Mouse (Mus musculus) kidney, adult 11 months (tissue): ENCODE measurements around the gene Ctnnbip1.

Source experiments
- DNase-seq: peaks from one replicate; pipeline ENCODE4 v3.0.0; 2022

The Ctnnbip1 gene

DNA sequence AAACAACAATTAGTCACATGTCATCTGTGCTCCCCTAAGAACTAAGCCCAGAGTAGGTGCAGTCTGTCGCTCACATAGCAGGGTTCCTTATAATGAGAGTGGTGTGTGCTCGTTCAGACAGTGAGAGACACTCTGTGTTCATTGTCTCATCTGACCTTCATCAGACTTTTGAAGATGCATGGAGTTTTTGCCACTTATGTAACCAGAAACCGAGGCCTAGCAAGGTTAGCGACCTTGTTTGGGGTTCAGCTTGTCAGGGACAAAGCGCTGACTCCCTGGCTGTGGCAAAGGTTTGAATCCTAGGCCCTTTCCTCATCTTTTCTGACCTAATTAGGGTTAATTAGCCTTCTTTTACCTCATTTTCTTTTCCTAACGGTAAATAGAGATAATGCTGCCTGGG lies 5.9 kb downstream of the Ctnnbip1 start:
- no peak for DNase-seq

DNA sequence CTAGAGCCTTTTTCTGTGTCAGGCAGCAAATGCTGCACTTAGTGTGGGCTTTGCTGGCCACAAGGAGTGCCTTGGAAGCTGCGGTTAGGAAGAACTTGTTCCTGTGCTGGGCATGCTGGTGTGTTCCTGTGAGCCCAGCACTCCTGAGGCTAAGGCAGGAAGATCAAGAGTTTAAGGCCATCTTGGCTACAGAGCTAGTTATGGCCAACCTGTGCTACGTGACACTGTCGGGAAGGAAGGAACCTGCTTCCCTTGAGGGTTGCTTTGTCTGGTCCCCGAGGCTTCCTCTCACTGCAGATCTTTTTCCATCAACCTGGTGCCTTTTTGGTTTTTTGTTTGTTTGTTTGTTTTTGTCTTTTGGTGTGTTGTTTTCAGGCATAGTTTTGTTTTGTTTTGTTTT lies 7.1 kb downstream of the Ctnnbip1 start:
- DNase-seq: no peak

DNA sequence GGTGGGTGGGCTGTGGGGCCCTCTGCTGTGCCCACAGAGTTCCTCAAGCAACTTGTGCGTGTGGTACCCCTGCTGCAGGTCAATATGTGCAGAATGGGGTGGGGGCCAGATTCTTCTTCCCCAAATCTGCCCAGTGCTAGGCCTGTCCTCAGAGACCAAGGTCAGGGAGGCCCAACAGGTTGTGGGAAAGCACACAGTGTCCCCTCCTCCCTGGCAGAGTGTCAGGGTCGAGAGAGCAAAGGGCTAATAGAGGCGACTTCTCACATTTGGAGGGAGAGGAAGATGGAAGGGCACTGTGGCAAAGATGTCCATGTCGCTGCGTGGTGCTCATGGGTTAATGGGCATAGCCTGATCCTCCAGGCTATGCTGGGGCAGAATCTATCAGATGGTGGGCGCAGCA lies 7.8 kb downstream of the Ctnnbip1 start:
- DNase-seq: no peak

DNA sequence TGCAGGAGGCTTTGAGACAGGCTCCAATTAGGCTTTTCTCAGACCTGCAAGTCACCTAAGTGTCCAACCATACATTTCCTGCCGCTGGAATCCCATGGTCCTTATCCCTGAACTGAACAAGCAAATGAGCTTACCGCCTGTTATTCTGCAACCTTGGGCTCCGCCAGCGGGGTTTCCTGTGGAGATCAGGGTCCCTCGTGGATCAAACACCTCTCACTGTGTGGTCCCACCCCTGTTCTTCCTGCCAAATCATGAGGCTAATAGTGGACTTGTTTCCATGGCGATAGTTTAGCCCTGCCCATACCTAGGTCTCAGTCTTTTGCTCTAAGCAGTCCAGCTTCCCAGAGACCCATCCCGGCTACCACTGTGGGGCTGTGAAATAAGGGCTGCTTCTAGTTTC lies 8.3 kb downstream of the Ctnnbip1 start:
- DNase-seq: no peak

DNA sequence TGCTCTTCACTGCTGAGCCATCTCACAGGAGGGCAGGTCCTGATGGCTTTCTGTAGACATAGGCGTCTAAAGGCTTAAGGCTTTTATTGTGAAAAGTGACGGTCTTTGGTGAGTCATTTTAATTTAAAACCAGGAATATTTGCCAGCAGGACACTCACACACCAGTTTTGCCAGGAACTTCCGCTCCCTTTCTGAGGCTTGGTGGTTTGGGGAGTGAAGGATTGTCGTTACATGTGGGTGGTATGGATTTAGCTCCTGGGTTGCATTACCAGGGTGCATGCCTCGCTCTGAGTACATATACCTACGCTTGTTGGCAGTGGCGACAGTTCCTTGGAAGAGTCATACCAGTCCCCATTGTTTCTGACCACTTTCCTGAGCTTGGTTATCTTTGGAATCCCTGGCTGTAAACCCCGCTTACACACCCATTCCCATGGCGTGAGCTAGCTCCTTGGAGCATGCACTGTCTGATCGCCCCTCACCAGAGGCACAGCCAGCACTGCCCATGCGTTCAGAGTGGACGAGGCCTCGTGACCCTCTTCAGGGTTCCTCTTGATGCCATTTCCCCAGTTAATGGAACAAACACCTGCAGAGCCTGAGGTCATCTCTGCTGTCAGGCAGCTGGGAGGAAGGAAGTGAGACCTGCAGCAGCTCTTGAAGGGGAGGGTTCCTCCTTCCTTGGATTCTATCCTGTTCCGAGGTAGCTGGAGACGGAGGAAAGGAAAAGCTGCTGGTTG lies 9.8 kb downstream of the Ctnnbip1 start:
- DNase-seq: no peak

DNA sequence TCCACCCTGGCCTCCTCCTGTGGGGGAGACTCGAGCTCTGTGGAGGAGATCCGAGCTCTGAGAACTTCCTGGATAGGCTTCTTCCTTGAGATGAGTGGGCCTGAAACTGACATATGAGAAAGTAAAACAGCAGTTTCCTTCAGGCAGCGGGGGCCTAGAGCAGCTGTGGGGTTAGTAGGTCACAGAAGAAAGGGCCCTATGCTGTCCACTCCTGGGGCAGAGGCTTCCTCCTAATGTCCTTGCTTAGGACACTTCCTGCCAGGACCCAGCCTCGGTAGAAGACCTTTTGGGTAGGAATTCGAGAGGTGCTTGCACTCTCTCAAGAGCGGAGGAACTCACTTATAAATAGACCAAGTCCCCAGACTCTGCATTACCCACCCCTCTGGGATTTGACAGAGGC lies 11.7 kb downstream of the Ctnnbip1 start:
- no peak for DNase-seq

DNA sequence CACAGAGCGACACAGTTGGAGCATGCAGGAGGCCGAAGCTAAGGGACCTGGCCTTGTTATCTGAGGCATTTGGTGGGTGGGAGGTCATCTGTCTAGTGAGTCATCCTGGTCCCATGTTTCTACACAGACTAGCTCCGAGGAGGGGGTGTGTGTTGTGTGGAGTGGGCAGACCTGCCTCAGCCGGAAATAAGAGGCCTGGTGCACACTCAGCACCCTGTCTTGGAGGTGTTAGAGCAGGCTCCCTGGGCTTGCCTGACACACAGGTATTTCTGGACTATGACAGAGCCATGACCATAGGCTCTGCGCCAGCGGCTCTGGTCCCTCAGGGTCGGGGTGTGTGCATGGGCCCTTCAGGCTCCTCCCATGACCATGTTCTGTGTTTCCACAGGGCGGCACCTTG lies 21.4 kb downstream of the Ctnnbip1 start:
- DNase-seq: no peak

DNA sequence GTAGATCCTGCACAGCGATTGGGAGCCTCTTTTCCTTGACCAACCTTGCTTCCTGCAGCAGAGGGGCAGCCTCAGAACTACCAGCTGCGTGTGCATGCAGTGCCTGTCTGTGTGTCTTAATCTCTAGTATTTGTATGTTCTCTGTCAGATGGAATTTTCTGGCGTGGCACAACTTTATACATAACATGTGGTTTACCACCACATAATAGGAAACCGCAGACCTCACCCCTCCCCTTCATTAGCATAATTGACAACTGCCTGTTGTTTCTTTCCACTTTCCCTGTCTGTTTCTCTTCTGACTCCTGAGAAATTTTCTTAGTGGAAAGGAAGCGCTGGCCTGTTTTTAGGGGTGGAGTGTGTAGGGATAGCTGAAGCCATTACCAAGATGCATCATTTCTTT lies 23.9 kb downstream of the Ctnnbip1 start:
- no peak for DNase-seq

DNA sequence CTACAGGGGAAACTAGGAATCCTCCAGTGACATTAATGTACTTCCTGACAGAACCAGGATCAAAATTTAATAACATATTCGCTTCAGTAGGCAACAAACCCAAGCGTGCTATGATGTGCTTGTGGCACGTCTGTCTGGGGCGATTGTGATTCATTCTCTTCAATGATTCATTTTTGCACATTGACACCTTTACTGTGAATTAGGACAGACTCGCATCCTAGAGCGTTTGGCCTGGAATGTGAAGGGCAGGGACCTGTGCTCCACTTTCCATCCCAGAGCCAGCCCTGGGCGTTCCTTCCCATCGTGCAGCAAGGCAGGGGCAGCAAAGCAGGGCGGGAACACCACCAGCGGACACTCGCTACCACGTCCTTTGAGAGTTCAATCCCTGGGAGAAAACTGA lies 24.4 kb downstream of the Ctnnbip1 start:
- no peak for DNase-seq

DNA sequence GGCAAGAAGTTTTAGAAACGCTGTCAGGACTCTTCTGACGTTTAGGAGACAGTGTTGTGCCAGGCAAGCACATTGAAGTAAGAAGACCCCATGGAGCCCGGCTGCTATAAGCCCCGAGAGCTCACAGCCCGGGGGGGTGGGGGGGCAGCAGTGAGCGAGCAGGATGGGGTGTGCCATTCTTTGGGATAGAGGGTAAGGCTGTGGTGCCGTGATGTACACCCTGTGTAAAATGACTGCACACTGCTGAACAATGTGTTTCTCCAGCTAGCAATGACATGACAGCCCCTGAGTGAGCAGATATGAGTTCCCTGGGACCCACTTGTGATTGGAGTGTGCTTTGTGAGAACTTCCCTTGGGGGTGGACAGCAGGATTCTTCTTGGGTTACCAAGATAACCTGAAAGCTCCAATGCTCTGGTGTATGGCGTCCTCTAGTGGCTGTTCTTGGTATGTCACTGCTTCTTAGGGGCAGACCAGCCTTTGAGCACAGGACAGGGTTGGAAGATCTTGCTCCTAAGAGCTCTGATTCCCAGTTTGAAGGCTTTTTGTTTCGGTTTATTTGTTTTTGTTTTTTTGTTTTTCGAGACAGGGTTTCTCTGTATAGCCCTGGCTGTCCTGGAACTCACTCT lies 25.0 kb downstream of the Ctnnbip1 start:
- DNase-seq: peak; percentile 63

DNA sequence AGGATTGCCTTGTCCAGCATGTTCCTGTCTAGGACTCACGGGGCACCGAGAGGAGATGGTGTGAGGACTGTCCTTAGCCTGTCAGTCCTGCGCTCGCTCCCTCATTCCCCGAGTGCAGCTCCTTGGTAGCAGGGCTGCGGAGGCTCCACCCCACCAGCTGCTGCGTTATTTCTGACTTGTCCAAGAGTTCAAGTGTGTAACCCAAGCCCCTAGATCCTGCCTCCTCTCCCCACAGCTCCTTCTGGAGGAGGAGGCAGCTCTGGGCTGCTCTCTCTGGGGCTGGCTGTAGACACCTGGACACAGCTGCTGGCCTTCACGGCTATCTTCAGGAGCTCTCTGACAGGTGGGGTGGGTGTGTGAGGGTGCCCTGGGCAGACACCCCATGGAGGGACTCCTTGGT lies 26.9 kb downstream of the Ctnnbip1 start:
- DNase-seq: no peak

DNA sequence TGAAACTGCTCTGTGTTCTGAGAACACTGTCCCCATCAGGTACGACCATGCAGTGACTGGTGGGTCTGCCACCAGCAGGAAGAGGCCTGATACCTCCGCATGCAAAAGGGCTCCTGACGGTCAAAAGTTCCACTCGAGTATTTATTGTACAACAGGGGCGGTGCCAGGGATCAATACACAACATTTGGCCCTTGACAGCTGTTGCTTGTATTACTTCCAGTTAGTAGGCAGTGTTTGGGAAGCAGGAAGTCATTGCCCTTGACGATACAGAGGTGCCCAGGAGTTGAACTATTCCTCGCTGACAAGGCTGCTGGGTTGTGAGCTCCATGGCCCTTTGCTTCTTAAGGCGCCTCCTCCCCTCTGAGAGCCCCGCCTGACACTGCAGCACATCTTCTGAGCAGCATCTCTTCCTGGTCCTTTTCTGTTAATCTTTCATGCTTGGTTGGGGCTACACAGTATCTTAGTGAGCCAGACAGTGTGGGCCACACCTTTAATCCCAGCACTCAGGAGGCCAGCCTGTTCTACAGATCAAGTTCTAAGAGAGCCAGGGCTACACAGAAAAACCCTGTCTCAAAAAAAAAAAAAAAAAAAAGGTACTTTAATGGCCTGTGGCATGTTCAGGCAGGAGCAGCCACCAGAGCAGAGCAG lies 28.9 kb downstream of the Ctnnbip1 start:
- no peak for DNase-seq

DNA sequence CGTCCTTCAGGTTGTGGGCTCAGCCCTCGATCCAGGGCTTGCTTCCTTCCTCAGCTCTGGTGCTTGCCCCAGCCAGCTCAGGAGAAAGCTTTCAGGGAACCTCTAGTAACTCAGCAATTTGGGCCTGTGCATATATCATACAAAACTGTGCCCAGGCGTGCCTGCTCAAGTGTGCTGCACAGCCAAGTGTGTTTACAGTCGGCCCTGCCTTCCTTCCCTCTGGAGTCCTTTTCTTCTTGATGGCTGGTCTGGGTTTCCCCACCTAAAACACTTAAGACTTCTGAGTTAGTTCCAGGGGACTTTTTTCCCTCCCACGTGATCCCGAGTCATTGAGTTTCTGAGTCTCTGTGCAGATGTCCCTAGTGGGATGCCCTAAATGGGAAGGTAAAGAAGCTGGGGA lies 29.5 kb downstream of the Ctnnbip1 start:
- no peak for DNase-seq

DNA sequence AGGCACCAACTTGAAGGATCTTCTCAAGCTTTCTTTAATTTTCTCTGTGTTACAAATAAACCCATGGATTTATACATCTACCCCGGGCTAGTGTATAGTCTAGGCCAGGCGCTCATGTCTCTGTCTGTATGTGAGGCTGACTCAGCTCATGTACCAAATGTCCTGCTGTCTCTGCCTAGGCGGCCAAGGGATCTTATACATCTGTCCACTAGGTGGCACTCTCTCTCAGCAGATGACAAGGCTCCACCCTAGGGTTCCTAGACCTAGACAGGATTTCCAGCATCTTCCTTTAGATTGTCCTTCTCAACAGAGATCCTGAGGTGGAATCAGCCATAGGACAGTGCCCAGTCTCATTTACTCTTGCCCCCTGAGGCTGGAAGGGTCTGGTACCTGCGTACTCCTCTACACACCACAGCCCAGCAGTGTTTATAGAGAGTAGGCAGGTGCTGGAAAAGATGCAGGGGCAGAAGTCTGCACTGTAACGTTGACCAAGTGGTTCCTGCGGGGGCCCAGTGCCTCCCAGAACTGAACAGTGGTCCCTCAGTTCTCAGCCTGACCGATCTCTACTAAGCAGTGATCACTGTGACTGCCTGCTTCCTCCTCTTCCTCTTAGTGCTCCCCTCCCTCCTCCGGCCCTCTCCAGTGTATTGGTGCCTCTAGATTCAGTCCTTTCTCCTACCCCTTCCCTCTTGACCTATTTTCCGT lies 31.3 kb downstream of the Ctnnbip1 start:
- peak; percentile 62 for DNase-seq

DNA sequence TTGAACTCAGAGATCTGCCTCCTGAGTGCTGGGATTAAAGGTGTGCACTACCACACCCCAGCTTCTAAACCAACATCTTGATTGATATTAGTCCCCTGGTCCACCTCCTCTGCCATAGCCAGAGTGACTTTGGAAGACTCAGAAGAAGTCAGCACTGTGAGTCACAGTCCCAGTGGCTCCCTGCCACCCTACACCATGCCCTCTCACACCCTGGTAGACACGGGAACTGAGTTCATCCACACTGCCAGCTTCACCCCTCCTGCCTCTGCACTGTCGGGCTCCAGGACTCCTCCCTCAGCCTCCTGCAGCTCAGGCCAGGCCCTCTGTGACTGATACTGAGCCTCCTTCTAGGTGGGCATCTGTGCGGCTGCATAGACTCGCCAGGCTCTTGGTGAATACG lies 32.8 kb downstream of the Ctnnbip1 start:
- DNase-seq: no peak

DNA sequence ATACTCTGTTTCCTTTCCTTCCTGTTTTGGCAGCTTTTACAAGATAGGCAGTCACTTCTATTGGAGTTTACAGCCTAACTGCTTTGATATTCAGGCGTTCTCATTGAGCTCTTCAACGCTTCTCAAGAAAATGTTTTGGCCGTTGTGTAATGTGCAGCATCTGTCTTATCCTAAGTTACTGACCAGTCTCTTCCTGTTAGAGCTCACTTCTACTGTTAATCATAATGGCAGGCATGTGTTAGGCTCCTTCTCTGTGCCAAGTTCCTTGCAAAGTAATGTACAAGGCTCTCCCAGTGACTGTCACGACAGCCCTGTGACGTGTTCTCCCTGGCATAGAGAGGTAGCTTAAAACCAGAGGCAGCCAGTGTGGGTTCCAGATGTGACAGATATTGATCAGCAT lies 33.7 kb downstream of the Ctnnbip1 start:
- DNase-seq: no peak

DNA sequence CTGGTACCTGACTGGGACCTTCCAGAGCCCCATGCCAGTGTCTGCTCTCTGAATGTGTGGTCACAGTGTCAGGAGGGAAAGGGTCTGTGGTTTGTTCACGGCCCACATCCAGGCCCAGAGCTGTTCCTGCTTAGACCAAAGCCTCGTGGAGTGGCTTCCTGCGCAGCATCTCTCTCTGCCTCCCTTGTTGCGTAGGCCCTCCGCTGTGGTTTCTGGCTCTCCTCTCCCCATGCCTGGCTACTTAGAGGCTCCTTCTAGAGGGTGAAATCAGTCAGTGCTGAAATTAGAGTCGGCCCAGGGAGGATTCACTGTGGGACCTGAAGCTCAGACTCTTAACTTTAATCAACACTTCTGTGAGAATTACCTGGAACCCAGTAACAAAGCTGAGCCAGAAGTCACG lies 35.8 kb downstream of the Ctnnbip1 start:
- no peak for DNase-seq

DNA sequence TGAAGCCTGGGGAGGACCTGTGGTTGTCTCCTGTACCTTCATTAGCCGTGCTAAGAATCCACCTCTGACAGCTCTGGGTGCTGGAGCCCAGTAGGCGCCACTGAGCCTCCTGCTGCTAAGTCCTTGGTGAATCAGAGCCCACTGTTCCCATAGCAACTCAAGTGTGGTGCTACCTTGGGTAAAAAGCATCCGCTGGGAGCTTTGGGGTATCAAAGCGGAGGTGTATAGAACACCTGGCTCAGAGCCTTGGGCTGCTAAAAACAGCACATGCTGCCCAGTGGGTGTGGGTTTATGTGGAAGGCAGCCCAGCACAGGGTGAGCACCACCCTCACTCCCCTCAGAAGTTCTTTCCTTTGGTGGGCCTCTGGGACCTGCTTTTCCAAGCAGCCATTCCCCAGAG lies 38.1 kb downstream of the Ctnnbip1 start:
- no peak for DNase-seq

DNA sequence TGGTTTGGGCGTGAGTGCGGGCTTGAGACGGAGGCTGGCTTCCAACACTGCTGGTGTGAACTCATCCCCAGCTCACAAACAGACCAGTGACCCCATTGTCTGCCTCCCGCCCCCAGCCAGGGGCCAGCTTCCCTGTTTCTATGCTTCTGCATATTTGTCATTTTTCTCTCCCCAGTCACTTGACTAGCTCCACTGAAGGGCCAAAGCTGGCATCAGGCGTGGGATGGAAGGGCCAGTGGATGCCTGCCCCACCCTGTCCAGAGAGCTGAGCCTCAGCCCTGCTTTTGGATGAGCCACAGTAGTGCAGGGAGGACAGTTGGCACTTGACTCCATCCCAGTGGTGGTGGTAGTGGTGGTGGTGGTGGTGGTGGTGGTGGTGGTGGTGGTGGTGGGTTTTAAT lies 39.9 kb downstream of the Ctnnbip1 start:
- DNase-seq: no peak

DNA sequence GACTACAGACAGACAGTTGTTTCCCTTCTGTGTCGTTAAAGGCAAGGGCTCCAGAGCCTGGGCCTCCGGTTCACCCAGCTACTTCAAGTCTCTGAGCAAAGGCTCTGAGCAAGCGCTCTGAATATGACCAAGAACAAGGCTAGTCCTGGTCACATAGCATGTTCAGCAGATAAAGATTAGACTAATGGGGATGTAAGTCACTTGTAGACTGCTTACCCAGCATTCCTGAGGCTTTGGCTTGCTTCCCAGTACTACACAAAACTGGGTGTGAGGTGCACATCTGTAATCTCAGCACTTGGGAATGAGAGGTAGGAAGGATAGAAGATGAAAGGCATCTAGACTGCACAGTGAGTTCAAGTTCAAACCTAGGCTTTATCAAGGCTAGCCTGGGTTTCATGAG lies 40.4 kb downstream of the Ctnnbip1 start:
- no peak for DNase-seq

DNA sequence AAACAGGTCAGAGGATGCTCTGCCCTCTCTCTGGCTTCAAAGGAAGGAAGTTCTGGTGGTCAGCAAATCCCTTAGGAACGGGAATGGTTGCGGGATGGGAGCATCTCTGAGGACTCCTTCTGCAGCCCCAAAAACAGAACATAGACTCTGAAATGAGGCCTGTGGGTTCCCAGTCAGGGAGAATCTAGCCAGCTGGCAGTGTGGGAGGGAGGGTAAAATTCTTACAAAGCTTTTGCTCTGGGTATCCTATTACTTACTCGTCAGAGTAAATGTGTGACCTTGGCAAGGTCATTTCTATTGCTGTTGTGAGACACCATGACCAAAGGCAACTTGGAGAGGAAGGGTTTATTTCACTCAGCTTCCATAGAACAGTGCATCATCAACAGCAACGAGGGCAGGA lies 43.4 kb downstream of the Ctnnbip1 start:
- DNase-seq: no peak

DNA sequence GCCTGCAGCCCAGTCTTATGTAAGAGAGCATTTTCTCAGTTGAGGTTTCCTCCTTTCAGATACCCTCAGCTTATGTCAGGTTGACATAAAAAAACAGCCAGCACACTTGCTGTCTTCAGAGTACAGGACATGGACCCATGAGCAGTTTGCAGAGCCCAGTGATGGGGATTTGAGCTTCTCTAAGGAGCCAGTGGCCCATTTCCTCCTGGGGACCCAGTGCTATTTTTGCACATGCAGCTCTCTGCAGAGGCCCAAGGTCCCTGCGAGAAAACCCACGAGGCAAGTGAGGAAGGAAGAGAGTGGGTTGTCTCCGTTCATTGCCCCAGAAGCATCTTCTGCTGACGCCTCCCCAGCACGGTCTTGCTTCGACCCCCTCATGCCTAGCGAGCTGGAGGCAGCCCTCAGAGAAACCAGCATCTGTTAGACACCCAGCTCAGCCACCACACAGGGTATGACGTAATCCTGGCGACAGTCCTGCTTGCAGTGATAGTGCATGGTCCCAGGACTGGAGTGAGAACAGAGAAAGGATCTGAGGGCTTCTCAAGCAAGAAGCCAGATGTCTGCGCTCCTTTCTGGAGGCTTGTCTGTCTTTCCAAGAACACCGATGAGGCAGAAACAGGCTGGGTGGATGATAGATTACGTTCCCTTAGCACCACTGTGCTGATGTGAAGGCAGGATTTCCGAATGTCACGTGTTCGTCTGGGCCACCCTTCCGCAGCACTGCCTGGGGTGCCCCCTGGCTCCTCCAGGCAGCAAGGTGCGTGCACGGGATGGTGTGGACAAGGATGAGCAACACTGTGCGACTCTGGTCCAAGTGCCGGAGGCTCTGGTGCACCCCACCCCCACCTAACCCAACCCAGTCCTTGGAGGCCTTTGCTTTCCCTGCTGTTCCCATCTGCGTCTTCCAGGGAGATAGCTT lies 44.2 kb downstream of the Ctnnbip1 start:
- no peak for DNase-seq

DNA sequence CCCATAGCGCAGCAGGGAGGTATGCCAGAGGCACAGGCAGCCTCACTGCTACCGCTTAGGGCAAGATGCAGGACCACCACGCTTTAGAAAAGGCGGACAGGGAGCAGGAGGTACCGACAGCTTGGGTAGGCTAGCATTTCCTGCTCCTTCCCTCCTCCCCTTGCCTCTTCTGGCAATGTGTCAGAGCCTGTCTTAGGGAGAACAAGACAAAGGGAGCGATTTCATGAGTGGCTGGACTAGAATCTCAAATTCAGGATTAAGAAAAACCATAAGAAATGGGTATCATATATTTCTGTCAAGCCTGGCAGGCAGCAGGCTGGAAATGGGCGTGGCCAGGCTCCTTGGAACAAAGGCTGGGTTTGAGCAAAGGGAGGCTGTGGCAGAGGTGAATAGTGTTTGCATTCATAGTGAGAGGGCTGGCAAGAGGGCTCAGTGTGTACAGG lies 44.9 kb downstream of the Ctnnbip1 start:
- no peak for DNase-seq
